Mouse (Mus musculus) hindbrain, postnatal 0 days (tissue): ENCODE measurements around the gene Rab30. TPM values are rescaled to one million over a fixed set of nuclear protein-coding genes. Genes with fewer than 3 reads are reported as not detected.

Experiments
- ATAC-seq: fragments of 200-750 bp; cut with Nextera tagmentation; 2 replicates; pipeline ENCODE4 v1.8.0; 2017; ENCODE audit warnings: mild to moderate bottlenecking, moderate TSS enrichment, moderate library complexity
- DNase-seq: peaks from one replicate; pipeline ENCODE4 v3.0.0-alpha.2; 2015; ENCODE audit warnings: low spot score
- H3K27ac ChIP-seq: fragments of 300-500 bp; sonication (generic); 2 replicates; pipeline ENCODE4 v1.5.1; 2014; ENCODE audit warnings: mild to moderate bottlenecking
- H3K27me3 ChIP-seq: fragments of 300-500 bp; sonication (generic); 2 replicates; pipeline ENCODE4 v1.6.1; 2014; ENCODE audit warnings: low read length, mixed read lengths; ENCODE audit not compliant: insufficient read depth
- H3K36me3 ChIP-seq: fragments of 300-500 bp; sonication (generic); 2 replicates; pipeline ENCODE4 v1.6.1; 2014; ENCODE audit warnings: low read length, mixed read lengths; ENCODE audit not compliant: insufficient read depth
- H3K4me1 ChIP-seq: fragments of 300-500 bp; sonication (generic); 2 replicates; pipeline ENCODE4 v1.6.1; 2014; ENCODE audit warnings: antibody characterized with exemption, low read length, mixed read lengths; ENCODE audit not compliant: insufficient read depth
- H3K4me2 ChIP-seq: fragments of 300-500 bp; sonication (generic); 2 replicates; pipeline ENCODE4 v1.6.1; 2014; ENCODE audit warnings: low read depth, mild to moderate bottlenecking, low read length, moderate library complexity, mixed read lengths
- H3K4me3 ChIP-seq: fragments of 300-500 bp; sonication (generic); 2 replicates; pipeline ENCODE4 v1.5.1; 2014; ENCODE audit warnings: low read length
- H3K9ac ChIP-seq: fragments of 300-500 bp; sonication (generic); replicated peaks from 2 replicates; pipeline ENCODE4 v1.6.1; 2014; ENCODE audit warnings: mild to moderate bottlenecking, low read length, moderate library complexity, mixed read lengths
- H3K9me3 ChIP-seq: fragments of 300-500 bp; sonication (generic); 2 replicates; pipeline ENCODE4 v1.6.1; 2016; ENCODE audit warnings: low read length, mixed read lengths
- CTCF ChIP-seq: IDR thresholded peaks from 2 replicates; pipeline ENCODE4 v1.5.1; 2016; ENCODE audit warnings: antibody characterized with exemption, control low read depth, low read depth
- WGBS: fragments of 180-500 bp; shearing (Covaris S2); extraction: QIAGEN DNeasy Blood & Tissue Kit; methylation state at CpG from one replicate; pipeline ENCODE4 v1.1.7; 2014; 5-methylcytosine and 5-hydroxymethylcytosine counted together
- polyA plus RNA-seq: library from polyadenylated mRNA; unstranded; fragments of >200 nt; fragmentation: Nextera tagmentation; extraction: Ambion mirVana; gene quantifications from 2 replicates; pipeline ENCODE4 v1.2.1, GENCODE M21; 2015
- total RNA-seq: library from RNA; depleted of rRNA; stranded (reverse); fragments of >200 nt; gene quantifications from 2 replicates; pipeline ENCODE4 v1.2.3, GENCODE M21; 2014

Rab30 gene
- total and polyA plus RNA-seq, 2 experiments from 2014 or later, result 21.8 to 33.2 TPM

DNA sequence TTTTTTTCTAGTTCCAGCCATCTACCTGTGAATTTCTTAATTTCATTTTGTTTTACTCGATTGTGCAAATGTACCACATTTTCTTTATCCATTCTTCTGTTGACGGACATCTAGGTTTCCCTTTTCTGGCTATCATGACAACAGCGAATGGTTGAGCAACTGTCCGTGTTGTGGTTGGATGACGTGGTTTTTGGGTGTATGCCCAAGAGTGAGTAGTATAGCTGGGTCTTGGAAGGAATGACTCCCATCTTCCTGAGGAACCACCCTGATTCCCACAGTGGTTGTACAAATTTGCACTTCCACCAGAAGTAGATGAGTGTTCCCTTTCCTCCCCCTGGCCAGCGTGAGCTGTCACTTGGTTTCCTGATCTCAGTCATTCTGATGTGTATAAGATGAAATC lies 91.0 kb downstream of the Rab30 start:
- no peaks in the 10 kb centered on the region for H3K27me3 ChIP-seq

DNA sequence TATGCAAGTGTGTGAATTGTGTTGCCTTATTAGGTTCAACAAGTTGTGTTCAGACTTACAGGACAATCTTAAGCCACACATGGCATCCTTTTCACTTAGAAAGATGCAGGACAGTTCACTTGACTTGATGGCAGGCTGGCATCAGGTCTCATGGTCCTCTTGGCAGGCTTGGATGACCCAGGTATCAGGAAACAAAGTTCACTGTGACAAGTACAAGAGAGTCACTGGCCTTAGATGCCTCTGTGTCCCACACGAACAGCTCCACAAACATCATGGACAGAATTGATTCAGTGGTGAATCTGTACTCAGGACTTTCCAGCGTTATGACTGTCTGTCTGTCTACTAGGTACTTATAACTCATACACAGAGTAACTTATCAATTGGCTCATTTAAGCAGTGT lies 93.0 kb downstream of the Rab30 start:
- Histone ChIP-seq H3K4me2 (no peak overlapping the region), H3K27me3 (no peaks in the 10 kb centered on the region), H3K4me3 (no peak overlapping the region), H3K36me3 (0 out of 2 replicates have a peak, but pooled peaks cover 3% of the 10 kb centered on the region), H3K9ac (no peak overlapping the region), H3K27ac (no peak overlapping the region), H3K9me3 (no peaks in the 10 kb centered on the region), H3K4me1 (no peaks in the 10 kb centered on the region)
- ATAC-seq, result no peak
- WGBS, result 93% methylated on average over 2 of the region's 2 CpGs
- no peak for DNase-seq
- TF ChIP-seq CTCF, result no peak

More for the DNA sequence above, 91.0 kb downstream of the Rab30 start:
- no peak for TF ChIP-seq CTCF
- no peaks in the 10 kb centered on the region for H3K4me1 ChIP-seq
- 92% methylated on average over 6 of the region's 6 CpGs for WGBS
- no peaks in the 10 kb centered on the region for H3K9me3 ChIP-seq
- no peak overlapping the region for H3K27ac ChIP-seq
- H3K4me3 ChIP-seq, result no peak overlapping the region
- H3K4me2 ChIP-seq, result no peak overlapping the region
- ATAC-seq (no peak), DNase-seq (no peak)
- 0 out of 2 replicates have a peak, but pooled peaks cover 3% of the 10 kb centered on the region for H3K36me3 ChIP-seq
- no peak overlapping the region for H3K9ac ChIP-seq

DNA sequence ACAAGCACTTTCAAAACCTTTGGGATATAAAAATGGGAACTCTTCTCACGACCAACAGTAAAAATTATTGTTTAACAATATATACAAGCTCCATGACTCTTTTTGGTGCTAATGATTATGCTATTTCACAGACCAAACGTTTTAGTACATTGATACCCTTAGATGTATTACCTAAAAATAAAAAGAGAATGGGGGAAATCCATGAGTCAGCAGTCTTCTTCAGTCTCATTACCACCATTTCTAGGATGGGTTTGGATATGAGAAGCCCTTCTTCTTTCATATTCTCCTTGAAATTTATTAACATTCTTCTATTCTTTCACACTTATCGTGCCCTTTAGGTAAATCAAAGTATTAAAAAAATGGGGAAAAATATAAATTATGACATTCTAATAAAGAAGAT lies 95.0 kb downstream of the Rab30 start:
- Histone ChIP-seq H3K9me3 (no peaks in the 10 kb centered on the region), H3K4me2 (no peak overlapping the region), H3K4me3 (no peak overlapping the region), H3K4me1 (no peaks in the 10 kb centered on the region), H3K27ac (no peak overlapping the region), H3K36me3 (no peaks in the 10 kb centered on the region), H3K9ac (no peak overlapping the region), H3K27me3 (no peaks in the 10 kb centered on the region)
- no peak for TF ChIP-seq CTCF
- 88% methylated on average over 3 of the region's 3 CpGs for WGBS
- ATAC-seq (no peak), DNase-seq (no peak)

DNA sequence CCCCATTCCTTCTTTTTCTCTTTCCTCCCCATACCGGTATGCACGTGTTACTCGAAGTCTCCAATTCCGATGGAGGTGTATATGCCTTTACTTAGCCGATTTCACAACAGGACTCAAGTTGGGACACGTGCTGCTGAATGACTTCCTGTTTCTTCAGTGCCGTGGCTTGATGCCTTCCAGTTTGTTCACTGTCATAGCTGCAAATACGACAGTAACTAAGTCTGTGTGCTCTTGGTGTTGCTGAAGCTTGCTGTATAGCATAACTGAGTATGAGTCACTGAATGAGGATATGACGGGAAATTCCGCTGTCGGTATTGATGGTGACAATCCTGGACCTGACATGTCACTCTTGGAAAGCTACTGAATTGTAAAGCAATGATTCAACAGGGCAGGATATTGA lies 95.8 kb downstream of the Rab30 start:
- no peaks in the 10 kb centered on the region for H3K9me3 ChIP-seq
- H3K4me2 ChIP-seq, result no peak overlapping the region
- 89% methylated on average over 11 of the region's 11 CpGs for WGBS
- no peaks in the 10 kb centered on the region for H3K4me1 ChIP-seq
- H3K4me3 ChIP-seq, result no peak overlapping the region
- H3K9ac ChIP-seq, result no peak overlapping the region
- TF ChIP-seq CTCF, result no peak
- ATAC-seq, result no peak
- no peaks in the 10 kb centered on the region for H3K36me3 ChIP-seq
- DNase-seq, result no peak
- no peaks in the 10 kb centered on the region for H3K27me3 ChIP-seq
- H3K27ac ChIP-seq, result no peak overlapping the region

DNA sequence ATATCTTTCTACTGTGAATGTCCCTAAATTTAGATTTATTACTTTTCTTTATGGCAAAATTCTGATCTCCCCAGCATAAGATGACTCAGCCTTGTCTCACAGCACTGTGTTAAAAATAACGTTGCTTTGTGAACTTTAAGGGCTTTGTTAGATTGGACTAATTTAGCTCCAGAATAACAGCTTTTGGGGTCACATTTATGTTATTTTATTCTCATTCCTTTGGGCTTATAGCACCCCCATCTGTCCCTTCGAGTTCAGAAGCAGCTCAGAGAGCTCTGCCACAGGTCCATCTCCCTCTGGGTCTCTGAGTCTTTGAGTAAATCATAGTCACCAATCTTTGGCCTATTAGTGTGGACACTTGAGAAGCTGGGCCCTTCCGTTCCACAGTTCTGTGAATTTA lies 96.5 kb downstream of the Rab30 start:
- Histone ChIP-seq H3K9me3 (no peaks in the 10 kb centered on the region), H3K4me1 (no peaks in the 10 kb centered on the region), H3K9ac (no peak overlapping the region), H3K36me3 (no peaks in the 10 kb centered on the region), H3K4me2 (no peak overlapping the region), H3K27ac (no peak overlapping the region), H3K27me3 (no peaks in the 10 kb centered on the region), H3K4me3 (no peak overlapping the region)
- no peak for TF ChIP-seq CTCF
- DNase-seq, result no peak
- no peak for ATAC-seq
- 75% methylated on average over 3 of the region's 3 CpGs for WGBS

DNA sequence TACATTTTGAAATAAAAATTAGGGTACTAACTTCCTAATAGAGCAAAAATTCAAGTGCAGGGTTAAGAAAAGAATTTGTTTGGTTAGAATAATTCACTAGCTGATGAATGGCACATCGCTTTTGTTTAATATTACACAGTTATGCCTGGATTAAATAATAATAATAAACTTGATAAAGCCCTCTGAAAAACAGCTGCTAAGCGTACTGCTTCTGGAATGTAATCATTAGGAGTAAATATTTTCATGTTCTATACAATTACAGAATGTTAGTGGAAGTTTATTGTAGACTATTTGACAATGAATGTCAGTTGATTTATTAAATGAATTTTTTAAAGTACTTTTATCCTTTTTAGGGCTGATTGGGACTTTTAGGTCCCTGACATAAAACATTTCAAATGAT lies 100.9 kb downstream of the Rab30 start:
- Histone ChIP-seq H3K9me3 (no peaks in the 10 kb centered on the region), H3K9ac (no peak overlapping the region), H3K27me3 (no peaks in the 10 kb centered on the region), H3K27ac (no peak overlapping the region), H3K4me2 (no peak overlapping the region), H3K36me3 (no peaks in the 10 kb centered on the region), H3K4me1 (no peaks in the 10 kb centered on the region), H3K4me3 (no peak overlapping the region)
- ATAC-seq (no peak), DNase-seq (no peak)
- no peak for TF ChIP-seq CTCF
- 88% methylated on average over 2 of the region's 2 CpGs for WGBS

DNA sequence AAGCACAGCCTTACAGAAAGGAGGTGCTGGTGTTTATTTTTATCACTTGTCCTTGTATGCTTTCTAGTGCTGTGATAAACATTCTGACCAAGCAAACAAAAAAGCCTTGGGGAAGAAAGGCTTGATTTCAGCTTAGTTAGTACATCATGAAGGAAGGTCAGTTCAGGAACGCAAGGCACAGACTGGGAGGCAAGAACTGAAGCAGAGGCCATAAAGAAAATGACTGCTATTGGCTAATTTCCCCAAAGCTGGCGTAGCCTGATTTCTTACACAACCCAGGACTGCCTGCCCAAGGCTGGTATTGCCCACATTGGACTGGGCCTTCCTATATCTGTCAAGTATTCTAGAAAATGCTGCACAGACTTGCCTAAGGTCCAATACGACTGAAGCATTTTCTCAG lies 106.8 kb downstream of the Rab30 start:
- no peak for ATAC-seq
- H3K36me3 ChIP-seq, result no peaks in the 10 kb centered on the region
- 87% methylated on average over 3 of the region's 3 CpGs for WGBS

More for the DNA sequence above, 106.8 kb downstream of the Rab30 start:
- no peaks in the 10 kb centered on the region for H3K4me1 ChIP-seq
- no peak for DNase-seq
- no peak for TF ChIP-seq CTCF
- H3K27me3 ChIP-seq, result no peaks in the 10 kb centered on the region
- H3K9me3 ChIP-seq, result no peaks in the 10 kb centered on the region
- H3K4me3 ChIP-seq, result no peak overlapping the region
- no peak overlapping the region for H3K4me2 ChIP-seq
- no peak overlapping the region for H3K9ac ChIP-seq
- H3K27ac ChIP-seq, result no peak overlapping the region
